Mouse (Mus musculus) small intestine, adult 2 months (tissue): ENCODE measurements around the gene Tyro3.

ENCODE experiments used
- CTCF ChIP-seq: fragments of 200-500 bp; IDR thresholded peaks from 2 replicates; pipeline ENCODE4 v1.5.1; 2012; ENCODE audit warnings: low read depth, mild to moderate bottlenecking, control low read depth, inconsistent platforms, low read length, moderate library complexity, mixed read lengths; ENCODE audit not compliant: insufficient replicate concordance, insufficient read length; ENCODE audit errors: extremely low read depth
- POLR2A ChIP-seq: fragments of 200-500 bp; IDR thresholded peaks from 2 replicates; pipeline ENCODE4 v1.6.1; 2012; ENCODE audit warnings: low read depth, mild to moderate bottlenecking, control low read depth, inconsistent platforms, low read length, moderate library complexity

DNA sequence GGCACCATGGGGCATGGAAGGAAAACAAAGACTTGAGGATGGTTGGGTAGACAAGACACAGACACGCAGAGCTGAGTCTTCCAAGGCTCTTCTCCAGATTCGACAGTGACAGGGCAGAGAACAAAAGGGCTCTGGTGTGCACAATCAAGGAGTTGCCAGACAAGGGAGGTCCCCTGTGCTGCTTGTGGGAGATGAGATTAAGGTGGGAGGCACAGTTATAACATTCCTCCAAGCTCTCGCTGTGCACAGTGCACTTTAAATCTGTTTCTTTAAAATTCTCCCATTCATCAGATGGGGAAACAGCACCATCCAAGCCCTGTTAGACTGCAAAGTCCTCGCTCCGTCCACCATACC lies 6.7 kb downstream of the Tyro3 start:
- TF ChIP-seq POLR2A (no peak), CTCF (no peak)
